Mouse (Mus musculus): Measurements from ENCODE around the gene Gm10306. TPM values are rescaled to one million over a fixed set of nuclear protein-coding genes. Genes with fewer than 3 reads are reported as not detected.

The Gm10306 gene
- polyA plus RNA-seq (2012; rRNA removed): not detected in 2 replicates

GRCm38 (mm10) chr4:94556265-94557054, at the start of gene Gm10306, which contains the start of gene Caap1:
Gene Gm10306, plus strand, starts transcription at chr4:94556546.
Gene Caap1, minus strand, starts transcription at chr4:94556796.

GRCm38 (mm10) chr4:94603031-94603629, 46.8 kb downstream of the Gm10306 start, which contains the start of gene Plaa:
Gene Plaa, minus strand, starts transcription at chr4:94603244.

Other genes with a start within 250 kb of the Gm10306 start
- 4.8 and 5.5 TPM in 2 replicates for gene Caap1, start 250 bp downstream of the Gm10306 start, polyA plus RNA-seq (2012; rRNA removed)
- 15.2 and 15.6 TPM in 2 replicates for gene Plaa, start 46.7 kb downstream of the Gm10306 start, polyA plus RNA-seq (2012; rRNA removed)
- gene Ift74, start 57.9 kb downstream of the Gm10306 start, polyA plus RNA-seq (2012; rRNA removed): 1.3 and 1.5 TPM in 2 replicates
- 0.02 TPM in 1 of 2 replicates, not detected in the other for gene Lrrc19, start 93.6 kb downstream of the Gm10306 start, polyA plus RNA-seq (2012; rRNA removed)
- gene Tek, start 182.7 kb downstream of the Gm10306 start, polyA plus RNA-seq (2012; rRNA removed): 3.9 and 4.2 TPM in 2 replicates

All from liver, embryonic 18 days (tissue).